Mouse (Mus musculus): Measurements from ENCODE around the gene Mmel1. TPM values are rescaled to one million over a fixed set of nuclear protein-coding genes. Genes with fewer than 3 reads are reported as not detected.
A peak's percentile ranks its signal among the peaks of the same experiment; 100 is the strongest.

Mmel1 gene
- polyA plus RNA-seq, 1 experiment from 2014 or later = not detected

DNA sequence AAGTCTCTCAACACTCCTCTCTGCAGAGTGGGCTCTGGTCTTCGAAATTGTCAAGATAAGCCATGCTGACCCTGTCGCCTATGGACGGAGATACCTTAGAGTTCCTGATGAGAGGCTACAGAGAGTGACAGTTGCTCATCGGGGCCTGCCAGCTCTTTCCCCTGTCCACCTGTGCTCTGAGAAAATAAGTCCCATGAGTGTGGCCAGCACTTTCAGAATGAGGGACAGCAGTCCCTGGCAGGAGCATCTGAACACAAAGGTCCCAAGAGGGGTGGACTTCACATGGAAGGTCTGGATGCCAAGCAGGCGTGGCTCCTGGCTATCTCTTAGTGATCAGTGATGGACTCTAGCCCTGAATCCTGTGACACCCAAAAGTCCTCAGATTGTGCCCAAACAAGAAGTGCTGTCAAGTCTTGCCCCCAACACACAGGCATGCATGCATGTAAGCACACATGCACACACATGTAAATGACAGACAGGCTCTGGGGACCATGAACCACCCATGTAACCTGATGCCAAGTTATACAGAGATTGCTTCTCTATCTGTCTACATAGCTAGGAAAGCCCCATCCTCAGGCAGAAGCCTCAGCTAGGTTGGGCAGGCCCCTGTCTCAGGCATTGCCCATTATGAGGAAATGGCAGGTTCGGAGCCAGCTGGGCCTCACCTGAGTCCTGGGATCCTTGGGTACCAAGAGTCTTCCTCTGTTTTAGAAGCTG lies 74.1 kb downstream of the Mmel1 start:
- no peak overlapping the region for H3K4me2 ChIP-seq (ENCODE audit: low read depth, severe bottlenecking)
- H3K36me3 ChIP-seq (ENCODE audit: control insufficient read depth, insufficient read depth, low read length) = no peaks in the 10 kb centered on the region
- 87% methylated on average over 6 of the region's 6 CpGs for WGBS
- ATAC-seq (ENCODE audit: insufficient number of reproducible peaks, low FRiP score, low TSS enrichment, low read depth) (no peak), DNase-seq (ENCODE audit: low spot score) (no peak)
- peaks cover 3% of the 10 kb centered on the region for H3K27me3 ChIP-seq (ENCODE audit: control insufficient read depth, insufficient read depth, low read length)
- no peak overlapping the region for H3K27ac ChIP-seq (replicated peaks; ENCODE audit: low read depth, low read length)
- H3K9me3 ChIP-seq (ENCODE audit: control insufficient read depth, low read length) = no peaks in the 10 kb centered on the region
- H3K9ac ChIP-seq (ENCODE audit: low read length) = no peak overlapping the region
- H3K4me1 ChIP-seq (ENCODE audit: control insufficient read depth, insufficient read depth, low read length) = peaks cover 2% of the 10 kb centered on the region; the same call in 1 of the 2 replicates
- H3K4me3 ChIP-seq (ENCODE audit: low read depth, low read length) = no peak overlapping the region

DNA sequence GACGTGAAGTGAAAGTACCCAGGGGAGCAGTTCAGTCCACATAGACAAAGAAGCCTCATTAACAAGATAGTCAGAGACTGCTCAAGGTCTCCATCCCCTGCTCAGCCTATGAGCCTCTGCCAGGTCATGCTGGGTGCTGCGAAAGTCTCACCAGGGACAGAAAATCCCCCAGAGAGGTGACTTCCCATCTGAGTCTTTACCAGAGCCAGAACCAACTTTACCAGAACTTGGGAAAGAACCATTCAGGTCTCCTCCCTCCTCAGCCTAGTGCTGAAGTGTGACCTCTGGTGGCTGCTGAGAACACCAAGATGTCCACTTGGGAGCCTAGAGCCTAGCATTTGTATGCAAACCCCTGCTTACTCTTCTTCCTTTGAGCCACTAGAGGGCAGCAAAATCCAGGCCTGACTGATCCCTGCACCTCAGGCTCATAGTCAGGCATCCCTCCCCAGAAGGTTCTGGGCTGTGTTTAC lies 74.8 kb downstream of the Mmel1 start:
- Histone ChIP-seq H3K9ac (ENCODE audit: low read length) (no peak overlapping the region), H3K4me1 (ENCODE audit: control insufficient read depth, insufficient read depth, low read length) (peaks cover 2% of the 10 kb centered on the region; the same call in 1 of the 2 replicates), H3K4me2 (ENCODE audit: low read depth, severe bottlenecking) (no peak overlapping the region), H3K27me3 (ENCODE audit: control insufficient read depth, insufficient read depth, low read length) (peaks cover 10% of the 10 kb centered on the region), H3K27ac (replicated peaks; ENCODE audit: low read depth, low read length) (no peak overlapping the region), H3K4me3 (ENCODE audit: low read depth, low read length) (no peak overlapping the region), H3K36me3 (ENCODE audit: control insufficient read depth, insufficient read depth, low read length) (no peaks in the 10 kb centered on the region), H3K9me3 (ENCODE audit: control insufficient read depth, low read length) (no peaks in the 10 kb centered on the region)
- peak; percentile 75; the same call in 1 of the 2 replicates for ATAC-seq (ENCODE audit: insufficient number of reproducible peaks, low FRiP score, low TSS enrichment, low read depth)
- 15% methylated on average over 2 of the region's 2 CpGs for WGBS
- peak; percentile 79 for DNase-seq (ENCODE audit: low spot score)

Other genes starting within 250 kb of the Mmel1 start
- 78.2 and 87.1 TPM in 2 replicates for gene Prdm16, start 232.7 kb upstream of the Mmel1 start, polyA plus RNA-seq (2014; fragmentation: Nextera tagmentation; extraction: Ambion mirVana)
- gene Actrt2, start 201.7 kb upstream of the Mmel1 start, polyA plus RNA-seq (2014; fragmentation: Nextera tagmentation; extraction: Ambion mirVana) = not detected in 2 replicates
- 0.10 and 0.32 TPM in 2 replicates for gene Ttc34, start 32.1 kb upstream of the Mmel1 start, polyA plus RNA-seq (2014; fragmentation: Nextera tagmentation; extraction: Ambion mirVana)
- gene Fam213b, start 29.6 kb downstream of the Mmel1 start, polyA plus RNA-seq (2014; fragmentation: Nextera tagmentation; extraction: Ambion mirVana) = 37.4 and 41.9 TPM in 2 replicates
- 0.77 and 1.3 TPM in 2 replicates for gene Tnfrsf14, start 59.0 kb downstream of the Mmel1 start, polyA plus RNA-seq (2014; fragmentation: Nextera tagmentation; extraction: Ambion mirVana)
- 0.49 and 0.60 TPM in 2 replicates for gene Hes5, start 91.3 kb downstream of the Mmel1 start, polyA plus RNA-seq (2014; fragmentation: Nextera tagmentation; extraction: Ambion mirVana)
- gene Pank4, start 94.5 kb downstream of the Mmel1 start, polyA plus RNA-seq (2014; fragmentation: Nextera tagmentation; extraction: Ambion mirVana) = 50.0 and 51.4 TPM in 2 replicates
- gene Plch2, start 187.2 kb downstream of the Mmel1 start, polyA plus RNA-seq (2014; fragmentation: Nextera tagmentation; extraction: Ambion mirVana) = 1.0 and 1.2 TPM in 2 replicates
- 6.5 and 8.5 TPM in 2 replicates for gene Pex10, start 197.4 kb downstream of the Mmel1 start, polyA plus RNA-seq (2014; fragmentation: Nextera tagmentation; extraction: Ambion mirVana)
- 137 and 149 TPM in 2 replicates for gene Rer1, start 216.8 kb downstream of the Mmel1 start, polyA plus RNA-seq (2014; fragmentation: Nextera tagmentation; extraction: Ambion mirVana)
- gene Morn1, start 217.0 kb downstream of the Mmel1 start, polyA plus RNA-seq (2014; fragmentation: Nextera tagmentation; extraction: Ambion mirVana) = 3.5 and 4.5 TPM in 2 replicates

Measured in limb, embryonic 11.5 days (tissue).